20 mouse cellular contexts compared by ENCODE assay signal in genomic region chr11:35991846-35992245, GRCm38 (mm10). TPM values are rescaled to one million over a fixed set of nuclear protein-coding genes. Genes with fewer than 3 reads are reported as not detected.
A peak's percentile ranks its signal among the peaks of the same experiment; 100 is the strongest.
DNase-seq lines count a peak whose midpoint lies in the region; ATAC-seq and TF ChIP-seq lines count a peak whose summit lies in the region.
"Had no signal": no experiment of that assay in that cellular context is flagged by ENCODE, and none has a peak within 500 bp of the region (broad histone marks: within the 10 kb centered on the region; RNA-seq: fewer than 3 reads in every experiment).

No protein-coding gene starts in this region.

- intact Hi-C loops in heart, postnatal 36 days (cut with DNase I): no loop called here

- no peaks in the 10 kb centered on the region for H3K9me3 ChIP-seq in forebrain, postnatal 0 days (ENCODE audit: low read length)
- peaks cover 7% of the 10 kb centered on the region; the same call in 1 of the 2 replicates for H3K9me3 ChIP-seq in midbrain, embryonic 10.5 days (replicated peaks)
- H3K9me3 ChIP-seq: heart, embryonic 10.5 days; liver, embryonic 15.5 days had no signal

- H3K27ac ChIP-seq in forebrain, postnatal 0 days (ENCODE audit: low read depth, low read length): no peak overlapping the region
- no peak overlapping the region for H3K27ac ChIP-seq in midbrain, embryonic 10.5 days (replicated peaks)
- H3K27ac ChIP-seq: heart, embryonic 10.5 days; limb, embryonic 13.5 days; liver, embryonic 15.5 days had no signal

- no peak for TF ChIP-seq CTCF in forebrain, postnatal 0 days (IDR thresholded peaks at IDR 0.05; ENCODE audit: low read depth)

- no peak overlapping the region for H3K9ac ChIP-seq in forebrain, postnatal 0 days
- H3K9ac ChIP-seq: limb, embryonic 13.5 days; liver, embryonic 15.5 days had no signal

- peak; percentile 68 for DNase-seq in layer of hippocampus, adult 11-12 months (ENCODE audit: low spot score)
- DNase-seq in layer of hippocampus, adult 9-10 months (ENCODE audit: low spot score): no peak
- peak; percentile 70 for DNase-seq in forebrain, postnatal 0 days
- peak; percentile 64 to 66 for DNase-seq in layer of hippocampus, postnatal 14 days (ENCODE audit: low spot score in 2 of 2)
- peak; percentile 60 for DNase-seq in right cerebral cortex, postnatal 14 days
- DNase-seq in midbrain, embryonic 10.5 days (ENCODE audit: low spot score): no peak
- DNase-seq in heart, postnatal 36 days: no peak
- DNase-seq: adrenal gland, adult 2 months; cerebellum, adult 9-10 months; gastrocnemius, postnatal 14 days; heart, postnatal 14 days; kidney, adult 18-20 months; kidney, postnatal 36 days; lung, postnatal 14 days; thymus, adult 18-20 months had no signal

- no peaks in the 10 kb centered on the region for H3K36me3 ChIP-seq in forebrain, postnatal 0 days (ENCODE audit: insufficient read depth)
- H3K36me3 ChIP-seq in midbrain, embryonic 10.5 days: no peaks in the 10 kb centered on the region
- H3K36me3 ChIP-seq: heart, embryonic 10.5 days; limb, embryonic 13.5 days; liver, embryonic 15.5 days had no signal

- no peak overlapping the region for H3K4me3 ChIP-seq in forebrain, postnatal 0 days (ENCODE audit: low read depth, low read length)
- no peak overlapping the region for H3K4me3 ChIP-seq in midbrain, embryonic 10.5 days
- H3K4me3 ChIP-seq: heart, embryonic 10.5 days; limb, embryonic 13.5 days; liver, embryonic 15.5 days had no signal

- 0 out of 2 replicates have a peak, but pooled peaks cover 3% of the 10 kb centered on the region for H3K4me1 ChIP-seq in forebrain, postnatal 0 days (ENCODE audit: insufficient read depth)
- no peaks in the 10 kb centered on the region for H3K4me1 ChIP-seq in midbrain, embryonic 10.5 days
- H3K4me1 ChIP-seq: heart, embryonic 10.5 days; limb, embryonic 13.5 days; liver, embryonic 15.5 days had no signal

- 62% methylated on average over 2 of the region's 2 CpGs for WGBS in forebrain, postnatal 0 days
- WGBS in midbrain, embryonic 10.5 days: 89% methylated on average over 2 of the region's 2 CpGs

- peak; percentile 53 for ATAC-seq in forebrain, postnatal 0 days
- ATAC-seq: CD4-positive, CD25-positive, alpha-beta regulatory T cell, adult 4 months; hindbrain, embryonic 16.5 days had no signal

- no peak overlapping the region for H3K4me2 ChIP-seq in forebrain, postnatal 0 days (ENCODE audit: low read depth)
- H3K4me2 ChIP-seq: limb, embryonic 13.5 days; liver, embryonic 15.5 days had no signal

- no peaks in the 10 kb centered on the region for H3K27me3 ChIP-seq in forebrain, postnatal 0 days (ENCODE audit: insufficient read depth, low read length)
- peaks cover 11% of the 10 kb centered on the region for H3K27me3 ChIP-seq in midbrain, embryonic 10.5 days (ENCODE audit: low read depth, poor library complexity, severe bottlenecking)
- H3K27me3 ChIP-seq: liver, embryonic 15.5 days had no signal

RNA-seq across cellular contexts. Expression of gene Wwc1, which starts 11.5 kb away (rescaled TPM):
- 21.1 and 21.2 TPM in 2 replicates for total RNA-seq in forebrain, postnatal 0 days (2014; rRNA removed)
- polyA plus RNA-seq in forebrain, postnatal 0 days (2015; fragmentation: Nextera tagmentation; extraction: Ambion mirVana): 13.2 and 13.8 TPM in 2 replicates
- 100 to 1,000 TPM; 101 to 113 TPM for total RNA-seq in layer of hippocampus, postnatal 14 days (2021)
- 5.0 and 5.3 TPM in 2 replicates for polyA plus RNA-seq in midbrain, embryonic 10.5 days (2016; fragmentation: Nextera tagmentation; extraction: Ambion mirVana)
- 1 to 10 TPM; 1.0 to 2.6 TPM for total RNA-seq in heart, postnatal 36 days (2021)

Comparison
In these comparisons a context has a peak if more than half of its experiments do, and no peak if none do; other contexts are left out.
1. DNase-seq: peak in layer of hippocampus, adult 11-12 months (single experiment), forebrain, postnatal 0 days (single experiment), layer of hippocampus, postnatal 14 days (2 of 2) and right cerebral cortex, postnatal 14 days (single experiment); none in layer of hippocampus, adult 9-10 months (single experiment), midbrain, embryonic 10.5 days (single experiment) and heart, postnatal 36 days (0 of 2).